Mouse (Mus musculus): ENCODE measurements around the gene Setd3.

GRCm38 (mm10) chr12:108132450-108133070 lies 46.6 kb downstream of the Setd3 start:
- no peak for TF ChIP-seq CTCF (IDR thresholded peaks at IDR 0.05; ENCODE audit: low read depth)
- TF ChIP-seq EP300 (IDR thresholded peaks at IDR 0.05; ENCODE audit: low read depth) = no peak

Measured in liver, postnatal 0 days (tissue).